Mouse (Mus musculus): Measurements from ENCODE around the gene Cldn4. TPM values are rescaled to one million over a fixed set of nuclear protein-coding genes. Genes with fewer than 3 reads are reported as not detected.

The Cldn4 gene
- total RNA-seq, 1 experiment, result 150 TPM

DNA sequence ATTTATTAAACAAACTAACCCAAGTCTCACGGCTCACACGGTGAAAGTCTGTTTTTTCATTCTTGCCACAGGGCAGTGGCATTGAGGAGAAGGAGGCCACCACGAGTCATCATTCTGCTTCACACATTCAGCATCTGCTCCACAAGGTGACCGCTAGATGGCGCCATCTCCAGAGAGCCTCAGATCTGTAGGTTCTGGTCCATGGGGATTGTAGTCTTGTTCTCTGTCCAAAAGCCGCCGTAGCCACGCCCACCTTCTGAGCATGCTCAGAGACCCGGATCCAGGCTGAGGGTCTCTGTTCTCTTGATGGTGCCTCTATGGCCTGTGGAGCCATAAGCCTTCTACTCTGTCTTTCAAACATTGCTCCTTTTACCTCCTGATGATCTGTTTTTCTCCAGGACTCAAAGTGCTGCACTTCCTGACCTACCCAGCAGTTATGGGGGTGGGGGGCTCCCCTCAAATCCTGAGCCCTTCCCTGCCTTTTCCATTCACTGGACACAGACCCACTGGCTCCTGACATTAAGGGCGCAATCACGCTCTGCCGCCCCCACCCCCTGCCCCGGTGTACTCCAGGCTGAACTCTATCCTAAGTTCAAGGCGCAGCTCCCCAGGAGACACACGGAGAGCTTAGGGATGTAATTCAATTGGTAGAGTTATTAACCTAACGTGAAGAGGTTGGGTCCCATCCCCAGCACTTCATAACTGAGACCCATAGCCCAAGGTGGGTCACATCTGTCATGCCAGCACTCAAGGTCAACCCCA lies 28.5 kb downstream of the Cldn4 start:
- in situ Hi-C loops (cut with MboI; ENCODE audit: low sequenced_read_pairs in 2 of 2, unreplicated experiment in 2 of 2), result no loop called here
- peaks cover 3 to 10% of the 10 kb centered on the region in 2 experiments; a peak in 2 of 4 replicates for H3K4me1 ChIP-seq (ENCODE audit: control insufficient read depth in 2 of 2, insufficient read depth in 2 of 2, low read length in 2 of 2, poor library complexity in 1 of 2)
- no peaks in the 10 kb centered on the region for H3K9me3 ChIP-seq (ENCODE audit: control insufficient read depth, insufficient read depth, low read depth, low read length)
- peak overlapping the region; percentile 14; the same call in 1 of the 2 replicates for H3K9ac ChIP-seq (ENCODE audit: insufficient read depth, low read depth, low read length, poor library complexity, severe bottlenecking)
- H3K4me3 ChIP-seq (ENCODE audit: insufficient read depth in 1 of 2, low read depth in 1 of 2, low read length in 2 of 2, poor library complexity in 1 of 2, severe bottlenecking in 1 of 2), result no peak overlapping the region
- no peaks in the 10 kb centered on the region for H3K36me3 ChIP-seq (ENCODE audit: control insufficient read depth, insufficient read depth, low read length, poor library complexity, severe bottlenecking)
- peak; percentile 97 for DNase-seq (ENCODE audit: low read depth, low spot score)
- TF ChIP-seq ZC3H11A (IDR thresholded peaks at IDR 0.05; ENCODE audit: borderline replicate concordance, low read depth, low read length) (peak; percentile 68; the same call in 1 of the 2 replicates), ZNF384 (IDR thresholded peaks at IDR 0.05; ENCODE audit: low read depth, low read length) (0 out of 2 replicates have a peak, but pooled peaks have one; percentile 20), MAFK (IDR thresholded peaks at IDR 0.05; ENCODE audit: insufficient read depth, low read depth, low read length) (peak; percentile 42), CHD2 (IDR thresholded peaks at IDR 0.05; ENCODE audit: low read depth, low read length) (no peak), HCFC1 (IDR thresholded peaks at IDR 0.05; ENCODE audit: borderline replicate concordance, insufficient read depth, low read length) (peak; percentile 86)
- H3K27ac ChIP-seq (ENCODE audit: insufficient read depth, low read depth, low read length, poor library complexity, severe bottlenecking), result peak overlapping the region; percentile 45; the same call in 1 of the 2 replicates

DNA sequence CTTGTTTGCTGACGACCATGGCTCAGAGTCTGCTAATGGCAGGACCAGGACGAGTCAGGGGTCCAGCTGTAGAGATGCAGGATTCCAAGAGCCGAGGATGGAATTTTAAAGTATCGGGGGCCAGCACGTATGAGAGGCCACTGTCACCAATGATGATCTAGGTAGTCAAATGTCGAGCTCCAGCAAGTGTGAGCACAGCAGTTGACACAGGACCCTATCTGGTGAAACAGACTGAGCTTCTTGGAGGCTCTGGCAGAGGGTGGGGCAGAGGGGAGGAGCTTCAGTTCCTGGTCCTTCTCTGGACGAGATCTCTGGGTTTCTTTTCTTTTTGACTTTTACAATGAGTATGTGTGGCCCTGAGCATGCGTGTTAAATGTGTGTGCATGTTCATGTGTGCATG lies 31.4 kb downstream of the Cldn4 start, which contains the start of gene Cldn13:
Cldn13 (minus strand) TSS at position 216 of the 400 bp plus-strand sequence.
- Histone ChIP-seq H3K4me1 (ENCODE audit: control insufficient read depth in 2 of 2, insufficient read depth in 2 of 2, low read length in 2 of 2, poor library complexity in 1 of 2) (peaks cover 3 to 4% of the 10 kb centered on the region in 2 experiments; a peak in 2 of 4 replicates), H3K27ac (ENCODE audit: insufficient read depth, low read depth, low read length, poor library complexity, severe bottlenecking) (no peak within 1 kb of the TSS), H3K9ac (ENCODE audit: insufficient read depth, low read depth, low read length, poor library complexity, severe bottlenecking) (no peak within 1 kb of the TSS), H3K4me3 (ENCODE audit: insufficient read depth in 1 of 2, low read depth in 1 of 2, low read length in 2 of 2, poor library complexity in 1 of 2, severe bottlenecking in 1 of 2) (no peak within 1 kb of the TSS), H3K36me3 (ENCODE audit: control insufficient read depth, insufficient read depth, low read length, poor library complexity, severe bottlenecking) (no peaks in the 10 kb centered on the region), H3K9me3 (ENCODE audit: control insufficient read depth, insufficient read depth, low read depth, low read length) (no peaks in the 10 kb centered on the region)
- TF ChIP-seq CHD2 (IDR thresholded peaks at IDR 0.05; ENCODE audit: low read depth, low read length) (no peak), HCFC1 (IDR thresholded peaks at IDR 0.05; ENCODE audit: borderline replicate concordance, insufficient read depth, low read length) (no peak), ZNF384 (IDR thresholded peaks at IDR 0.05; ENCODE audit: low read depth, low read length) (no peak), MAFK (IDR thresholded peaks at IDR 0.05; ENCODE audit: insufficient read depth, low read depth, low read length) (no peak), ZC3H11A (IDR thresholded peaks at IDR 0.05; ENCODE audit: borderline replicate concordance, low read depth, low read length) (no peak)
- in situ Hi-C loops (cut with MboI; ENCODE audit: low sequenced_read_pairs in 2 of 2, unreplicated experiment in 2 of 2), result no loop called here
- no peak for DNase-seq (ENCODE audit: low read depth, low spot score)

- Histone ChIP-seq H3K36me3 (ENCODE audit: control insufficient read depth, insufficient read depth, low read length, poor library complexity, severe bottlenecking) (no peaks in the 10 kb centered on the region), H3K9me3 (ENCODE audit: control insufficient read depth, insufficient read depth, low read depth, low read length) (no peaks in the 10 kb centered on the region), H3K9ac (ENCODE audit: insufficient read depth, low read depth, low read length, poor library complexity, severe bottlenecking) (no peak overlapping the region), H3K27ac (ENCODE audit: insufficient read depth, low read depth, low read length, poor library complexity, severe bottlenecking) (no peak overlapping the region), H3K4me3 (ENCODE audit: insufficient read depth in 1 of 2, low read depth in 1 of 2, low read length in 2 of 2, poor library complexity in 1 of 2, severe bottlenecking in 1 of 2) (no peak overlapping the region), H3K4me1 (ENCODE audit: control insufficient read depth in 2 of 2, insufficient read depth in 2 of 2, low read length in 2 of 2, poor library complexity in 1 of 2) (peaks cover 3 to 4% of the 10 kb centered on the region in 2 experiments; a peak in 2 of 4 replicates)
- TF ChIP-seq ZC3H11A (IDR thresholded peaks at IDR 0.05; ENCODE audit: borderline replicate concordance, low read depth, low read length) (no peak), ZNF384 (IDR thresholded peaks at IDR 0.05; ENCODE audit: low read depth, low read length) (no peak), CHD2 (IDR thresholded peaks at IDR 0.05; ENCODE audit: low read depth, low read length) (no peak), HCFC1 (IDR thresholded peaks at IDR 0.05; ENCODE audit: borderline replicate concordance, insufficient read depth, low read length) (no peak), MAFK (IDR thresholded peaks at IDR 0.05; ENCODE audit: insufficient read depth, low read depth, low read length) (no peak)
- DNase-seq (ENCODE audit: low read depth, low spot score), result no peak
- in situ Hi-C loops (cut with MboI; ENCODE audit: low sequenced_read_pairs in 2 of 2, unreplicated experiment in 2 of 2), result no loop called here
Measured at GRCm38 (mm10) chr5:134914510-134914909, 32.2 kb downstream of the Cldn4 start.

GRCm38 (mm10) chr5:134913753-134914152 lies 33.0 kb downstream of the Cldn4 start:
- TF ChIP-seq CHD2 (IDR thresholded peaks at IDR 0.05; ENCODE audit: low read depth, low read length) (no peak), MAFK (IDR thresholded peaks at IDR 0.05; ENCODE audit: insufficient read depth, low read depth, low read length) (no peak), ZC3H11A (IDR thresholded peaks at IDR 0.05; ENCODE audit: borderline replicate concordance, low read depth, low read length) (no peak), HCFC1 (IDR thresholded peaks at IDR 0.05; ENCODE audit: borderline replicate concordance, insufficient read depth, low read length) (no peak), ZNF384 (IDR thresholded peaks at IDR 0.05; ENCODE audit: low read depth, low read length) (no peak)
- in situ Hi-C loops (cut with MboI; ENCODE audit: low sequenced_read_pairs in 2 of 2, unreplicated experiment in 2 of 2), result no loop called here
- Histone ChIP-seq H3K9me3 (ENCODE audit: control insufficient read depth, insufficient read depth, low read depth, low read length) (no peaks in the 10 kb centered on the region), H3K27ac (ENCODE audit: insufficient read depth, low read depth, low read length, poor library complexity, severe bottlenecking) (no peak overlapping the region), H3K4me3 (ENCODE audit: insufficient read depth in 1 of 2, low read depth in 1 of 2, low read length in 2 of 2, poor library complexity in 1 of 2, severe bottlenecking in 1 of 2) (no peak overlapping the region), H3K9ac (ENCODE audit: insufficient read depth, low read depth, low read length, poor library complexity, severe bottlenecking) (no peak overlapping the region), H3K4me1 (ENCODE audit: control insufficient read depth in 2 of 2, insufficient read depth in 2 of 2, low read length in 2 of 2, poor library complexity in 1 of 2) (peaks cover 3 to 7% of the 10 kb centered on the region in 2 experiments; a peak in 2 of 4 replicates), H3K36me3 (ENCODE audit: control insufficient read depth, insufficient read depth, low read length, poor library complexity, severe bottlenecking) (no peaks in the 10 kb centered on the region)
- no peak for DNase-seq (ENCODE audit: low read depth, low spot score)

Measured in ES-E14 (cell line).